Mouse (Mus musculus): ENCODE results near the gene Odf3l2.

Gene Odf3l2

GRCm38 (mm10) chr10:79670071-79670888 is 24.7 kb upstream of the Odf3l2 start:
- DNase-seq: no peak

GRCm38 (mm10) chr10:79669576-79670057 is 24.1 kb upstream of the Odf3l2 start:
- DNase-seq: peak; percentile 77

- peak; percentile 85 for DNase-seq
Observed at GRCm38 (mm10) chr10:79668771-79669575, 23.4 kb upstream of the Odf3l2 start, which contains the start of gene Tpgs1. Gene Tpgs1 (plus strand): TSS chr10:79669369.

GRCm38 (mm10) chr10:79668076-79668475 is 22.5 kb upstream of the Odf3l2 start:
- DNase-seq: no peak

- DNase-seq: no peak
Observed at GRCm38 (mm10) chr10:79666493-79666892, 21.0 kb upstream of the Odf3l2 start.

GRCm38 (mm10) chr10:79665051-79665450 is 19.5 kb upstream of the Odf3l2 start:
- no peak for DNase-seq

GRCm38 (mm10) chr10:79664131-79664665 is 18.7 kb upstream of the Odf3l2 start, which contains the start of gene Madcam1:
Gene Madcam1 (plus strand): TSS chr10:79664559.
- peak; percentile 80 for DNase-seq

GRCm38 (mm10) chr10:79661861-79662260 is 16.3 kb upstream of the Odf3l2 start:
- DNase-seq: no peak

GRCm38 (mm10) chr10:79660298-79660697 is 14.8 kb upstream of the Odf3l2 start:
- no peak for DNase-seq

- peak; percentile 49 for DNase-seq
Observed at GRCm38 (mm10) chr10:79658829-79659228, 13.3 kb upstream of the Odf3l2 start.

GRCm38 (mm10) chr10:79654946-79655395 is 9.4 kb upstream of the Odf3l2 start:
- no peak for DNase-seq

GRCm38 (mm10) chr10:79652789-79653188 is 7.3 kb upstream of the Odf3l2 start:
- no peak for DNase-seq

GRCm38 (mm10) chr10:79649070-79649751 is 3.7 kb upstream of the Odf3l2 start:
- peak; percentile 71 for DNase-seq

- DNase-seq: peak; percentile 23
Observed at GRCm38 (mm10) chr10:79638486-79639204, 6.9 kb downstream of the Odf3l2 start.

GRCm38 (mm10) chr10:79637128-79638110 is 8.1 kb downstream of the Odf3l2 start, which contains the start of gene Shc2:
Gene Shc2 (minus strand): TSS chr10:79637918.
- DNase-seq: peak; percentile 37

GRCm38 (mm10) chr10:79636287-79636686 is 9.3 kb downstream of the Odf3l2 start:
- DNase-seq: no peak

GRCm38 (mm10) chr10:79633006-79633777 is 12.3 kb downstream of the Odf3l2 start:
- no peak for DNase-seq

GRCm38 (mm10) chr10:79631432-79631831 is 14.1 kb downstream of the Odf3l2 start:
- DNase-seq: no peak

GRCm38 (mm10) chr10:79628377-79628776 is 17.2 kb downstream of the Odf3l2 start:
- no peak for DNase-seq

GRCm38 (mm10) chr10:79626156-79626555 is 19.4 kb downstream of the Odf3l2 start:
- no peak for DNase-seq
